Mouse (Mus musculus): ENCODE measurements at regions not wholly inside any gene's neighbourhood (a gene's known extent, or its start where the extent isn't known, plus 50 kb on each side); places are given as distances from the start of the nearest gene placed in this dataset.

GRCm38 (mm10) chr17:49309079-49309478 is 119.1 kb upstream of the Mocs1 start:
- TF ChIP-seq TAL1 (IDR thresholded peaks at IDR 0.05; ENCODE audit: low read length), result no peak
- TF ChIP-seq GATA1 (IDR thresholded peaks at IDR 0.05; ENCODE audit: low read length), result no peak
